Mouse (Mus musculus): ENCODE measurements at regions not wholly inside any gene's neighbourhood (a gene's known extent, or its start where the extent isn't known, plus 50 kb on each side); places are given as distances from the start of the nearest gene placed in this dataset.

- DNase-seq: no peak
These were observed 189.7 kb upstream of the 4931429L15Rik start for GRCm38 (mm10) chr9:46509458-46509857.

GRCm38 (mm10) chr9:46507036-46507435, 187.2 kb upstream of the 4931429L15Rik start:
- no peak for DNase-seq

GRCm38 (mm10) chr9:46504536-46504935, 184.8 kb upstream of the 4931429L15Rik start:
- no peak for DNase-seq

- DNase-seq: no peak
These were observed 184.3 kb upstream of the 4931429L15Rik start for GRCm38 (mm10) chr9:46504133-46504416.

- DNase-seq: no peak
These were observed 183.7 kb upstream of the 4931429L15Rik start for GRCm38 (mm10) chr9:46503321-46504132.

GRCm38 (mm10) chr9:46499426-46499825, 179.6 kb upstream of the 4931429L15Rik start:
- DNase-seq: no peak

- DNase-seq: no peak
These were observed 179.1 kb upstream of the 4931429L15Rik start for GRCm38 (mm10) chr9:46498861-46499260.

- no peak for DNase-seq
These were observed 175.5 kb upstream of the 4931429L15Rik start for GRCm38 (mm10) chr9:46495276-46495675.

- no peak for DNase-seq
These were observed 163.2 kb upstream of the 4931429L15Rik start for GRCm38 (mm10) chr9:46482859-46483443.

- DNase-seq: no peak
These were observed 162.5 kb upstream of the 4931429L15Rik start for GRCm38 (mm10) chr9:46482034-46482858.

GRCm38 (mm10) chr9:46481491-46481890, 161.7 kb upstream of the 4931429L15Rik start:
- DNase-seq: no peak

GRCm38 (mm10) chr9:46480080-46480690, 160.4 kb upstream of the 4931429L15Rik start:
- no peak for DNase-seq

GRCm38 (mm10) chr9:46478611-46479010, 158.8 kb upstream of the 4931429L15Rik start:
- DNase-seq: no peak

GRCm38 (mm10) chr9:46476516-46476915, 156.7 kb upstream of the 4931429L15Rik start:
- DNase-seq: no peak

- no peak for DNase-seq
These were observed 153.9 kb upstream of the 4931429L15Rik start for GRCm38 (mm10) chr9:46473681-46474080.

- DNase-seq: no peak
These were observed 149.7 kb upstream of the 4931429L15Rik start for GRCm38 (mm10) chr9:46469521-46469920.

- no peak for DNase-seq
These were observed 148.5 kb upstream of the 4931429L15Rik start for GRCm38 (mm10) chr9:46468306-46468705.

- DNase-seq: no peak
These were observed 147.9 kb upstream of the 4931429L15Rik start for GRCm38 (mm10) chr9:46467671-46468070.

GRCm38 (mm10) chr9:46462681-46463080, 142.9 kb upstream of the 4931429L15Rik start:
- DNase-seq: no peak

- DNase-seq: no peak
These were observed 138.2 kb upstream of the 4931429L15Rik start for GRCm38 (mm10) chr9:46457945-46458344.

GRCm38 (mm10) chr9:46454807-46455610, 135.2 kb upstream of the 4931429L15Rik start:
- DNase-seq: no peak
